Mouse (Mus musculus): ENCODE measurements at regions not wholly inside any gene's neighbourhood (a gene's known extent, or its start where the extent isn't known, plus 50 kb on each side); places are given as distances from the start of the nearest gene placed in this dataset.
"Not testable (repeated sequence)": the region's sequence is repeated elsewhere in the genome, so short reads cannot be mapped to it uniquely, and the experiment has no call there.

DNA sequence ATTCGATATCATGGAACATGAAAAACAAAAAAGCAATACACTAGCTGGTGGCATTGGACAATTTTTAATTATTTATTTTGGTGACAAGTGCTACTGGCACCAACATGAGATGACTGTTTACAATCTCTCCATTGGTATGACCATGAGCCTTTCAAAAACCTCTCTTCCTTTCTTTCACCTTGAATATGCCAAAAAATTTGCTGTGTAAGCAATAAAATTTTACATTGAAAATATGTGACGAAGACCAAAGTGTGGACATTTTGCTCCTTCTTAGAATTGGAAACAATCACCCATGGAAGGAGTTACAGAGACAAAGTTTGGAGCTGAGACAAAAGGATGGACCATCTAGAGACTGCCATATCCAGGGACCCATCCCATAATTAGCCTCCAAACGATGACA lies 83.4 kb upstream of the Gm49339 start:
- DNase-seq (ENCODE audit: low spot score in 2 of 2) = not testable (repeated sequence)

DNA sequence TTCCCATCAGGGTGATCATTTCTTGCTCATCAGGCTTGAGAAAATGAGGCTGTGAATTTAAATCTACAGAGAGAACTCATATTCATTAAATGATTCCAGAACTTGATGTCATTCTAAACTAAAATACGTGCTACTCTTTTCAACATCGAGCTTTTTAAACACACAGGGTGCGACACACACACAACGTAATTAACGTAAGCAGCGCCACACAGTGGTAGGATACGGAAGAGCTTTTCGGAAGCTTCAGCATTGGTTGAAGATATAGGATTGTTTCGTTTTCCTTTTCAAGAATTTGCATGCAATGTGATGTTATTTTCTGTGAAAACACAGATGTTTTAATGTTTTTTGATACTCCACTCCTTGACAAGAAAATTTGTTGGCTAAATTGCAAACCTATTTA lies 75.3 kb upstream of the Gm49339 start:
- peak; percentile 20 to 64 for DNase-seq (ENCODE audit: low spot score in 2 of 2)

DNA sequence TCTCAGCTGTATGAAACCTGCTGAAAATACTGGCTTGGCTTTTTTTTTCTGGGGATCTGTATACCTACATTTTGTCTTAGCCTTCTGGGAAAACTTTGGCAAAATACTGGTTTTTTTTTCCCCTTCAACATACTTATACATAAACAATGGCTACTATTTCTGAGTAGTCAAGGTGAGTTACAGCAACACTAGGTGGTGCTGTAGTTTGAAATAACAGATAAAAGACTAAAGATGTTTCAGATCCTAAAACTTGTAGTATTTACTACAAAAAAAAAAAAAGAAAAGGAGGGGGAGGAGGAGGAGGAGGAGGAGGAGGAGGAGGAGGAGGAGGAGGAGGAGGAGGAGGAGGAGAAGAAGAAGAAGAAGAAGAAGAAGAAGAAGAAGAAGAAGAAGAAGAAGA lies 67.6 kb upstream of the Gm49339 start:
- no peak for DNase-seq (ENCODE audit: low spot score in 2 of 2)

- DNase-seq (ENCODE audit: low spot score in 2 of 2) = no peak
Measured at GRCm38 (mm10) chr10:51414512-51414911, 65.9 kb upstream of the Gm49339 start.

GRCm38 (mm10) chr10:51416723-51417122 lies 63.7 kb upstream of the Gm49339 start:
- DNase-seq (ENCODE audit: low spot score in 2 of 2) = no peak

DNA sequence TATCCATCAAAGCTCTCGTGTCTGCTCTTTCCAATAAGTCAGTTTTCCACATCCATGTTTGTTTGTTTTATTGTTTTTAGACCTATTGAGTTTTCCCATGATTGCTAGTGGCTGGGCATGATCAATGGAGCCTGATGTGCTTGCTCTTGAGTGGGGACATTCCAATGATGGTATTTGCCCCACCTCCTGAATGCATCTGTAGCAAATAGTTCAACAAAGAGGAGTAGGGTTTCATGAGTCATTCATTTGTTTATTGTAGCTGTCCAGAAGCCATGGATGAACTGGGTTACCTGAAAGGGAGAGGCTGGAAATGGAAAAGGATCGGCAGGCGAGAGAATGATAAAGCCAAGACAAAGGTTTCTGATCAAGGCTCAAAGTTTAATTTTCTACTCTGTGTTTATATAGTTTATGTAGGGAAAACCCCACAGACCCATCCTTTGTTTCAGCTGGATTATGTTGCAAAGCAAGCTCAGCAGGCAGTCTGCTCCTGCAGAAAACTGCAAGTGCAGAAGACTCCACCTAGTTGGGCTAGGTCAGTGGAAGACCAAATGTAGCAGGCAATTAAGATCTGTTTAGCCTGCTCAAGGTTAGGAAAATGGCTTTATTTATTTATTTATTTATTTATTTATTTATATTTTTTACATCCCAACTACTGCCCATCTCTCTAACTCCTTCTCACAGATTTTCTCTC lies 63.0 kb upstream of the Gm49339 start:
- no peak for DNase-seq (ENCODE audit: low spot score in 2 of 2)

DNA sequence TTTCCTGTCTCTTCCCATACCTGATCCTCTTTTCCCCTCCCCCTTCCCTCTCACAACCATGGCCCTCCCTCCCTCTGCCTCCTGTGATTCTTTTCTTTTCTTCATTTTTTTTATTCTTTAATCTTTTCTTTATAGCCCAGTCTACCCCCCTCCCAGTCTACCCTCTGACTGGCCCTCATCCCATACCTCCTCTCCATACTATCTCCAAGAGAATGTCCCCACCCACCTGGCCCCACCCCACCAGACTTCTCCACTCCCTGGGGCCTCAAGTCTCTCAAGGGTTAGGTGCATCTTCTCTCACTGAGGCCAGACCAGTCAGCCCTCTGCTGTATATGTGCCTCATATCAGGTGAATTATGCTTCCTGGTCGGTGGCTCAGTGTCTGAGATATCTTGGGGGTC lies 61.9 kb upstream of the Gm49339 start:
- no peak for DNase-seq (ENCODE audit: low spot score in 2 of 2)

- no peak for DNase-seq (ENCODE audit: low spot score in 2 of 2)
Measured at GRCm38 (mm10) chr10:51422501-51422900, 57.9 kb upstream of the Gm49339 start.
